Mouse (Mus musculus): ENCODE results near the gene Ngfr.
"Not testable (repeated sequence)": the region's sequence is repeated elsewhere in the genome, so short reads cannot be mapped to it uniquely, and the experiment has no call there.

DNA sequence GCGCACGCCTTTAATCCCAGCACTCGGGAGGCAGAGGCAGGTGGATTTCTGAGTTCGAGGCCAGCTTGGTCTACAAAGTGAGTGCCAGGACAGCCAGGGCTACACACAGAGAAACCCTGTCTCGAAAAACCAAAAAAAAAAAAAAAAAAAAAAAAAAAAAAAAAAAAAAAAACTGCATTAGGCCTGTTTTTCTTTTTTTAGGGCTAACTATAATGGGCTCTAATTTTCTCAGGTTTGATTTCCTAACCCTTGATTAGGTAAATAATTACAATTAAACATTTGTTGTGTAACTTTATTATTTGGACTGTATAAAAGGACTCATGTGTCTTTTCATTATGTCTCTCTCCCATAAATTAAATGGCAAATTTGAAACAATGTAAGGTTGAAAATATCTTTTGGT is 19.8 kb upstream of the Ngfr start:
- not testable (repeated sequence) for TF ChIP-seq CTCF (IDR thresholded peaks at IDR 0.05; ENCODE audit: control insufficient read depth, insufficient read depth, low read length); POLR2A (IDR thresholded peaks at IDR 0.05; ENCODE audit: borderline replicate concordance, control insufficient read depth, low read depth, low read length)

Measured in bone marrow, adult 2 months (tissue).